Mouse (Mus musculus): ENCODE measurements around the gene Sox1.

The Sox1 gene

GRCm38 (mm10) chr8:12389801-12390639 lies 5.1 kb upstream of the Sox1 start:
- DNase-seq, result no peak

GRCm38 (mm10) chr8:12390640-12391365 lies 4.3 kb upstream of the Sox1 start:
- no peak for DNase-seq

DNA sequence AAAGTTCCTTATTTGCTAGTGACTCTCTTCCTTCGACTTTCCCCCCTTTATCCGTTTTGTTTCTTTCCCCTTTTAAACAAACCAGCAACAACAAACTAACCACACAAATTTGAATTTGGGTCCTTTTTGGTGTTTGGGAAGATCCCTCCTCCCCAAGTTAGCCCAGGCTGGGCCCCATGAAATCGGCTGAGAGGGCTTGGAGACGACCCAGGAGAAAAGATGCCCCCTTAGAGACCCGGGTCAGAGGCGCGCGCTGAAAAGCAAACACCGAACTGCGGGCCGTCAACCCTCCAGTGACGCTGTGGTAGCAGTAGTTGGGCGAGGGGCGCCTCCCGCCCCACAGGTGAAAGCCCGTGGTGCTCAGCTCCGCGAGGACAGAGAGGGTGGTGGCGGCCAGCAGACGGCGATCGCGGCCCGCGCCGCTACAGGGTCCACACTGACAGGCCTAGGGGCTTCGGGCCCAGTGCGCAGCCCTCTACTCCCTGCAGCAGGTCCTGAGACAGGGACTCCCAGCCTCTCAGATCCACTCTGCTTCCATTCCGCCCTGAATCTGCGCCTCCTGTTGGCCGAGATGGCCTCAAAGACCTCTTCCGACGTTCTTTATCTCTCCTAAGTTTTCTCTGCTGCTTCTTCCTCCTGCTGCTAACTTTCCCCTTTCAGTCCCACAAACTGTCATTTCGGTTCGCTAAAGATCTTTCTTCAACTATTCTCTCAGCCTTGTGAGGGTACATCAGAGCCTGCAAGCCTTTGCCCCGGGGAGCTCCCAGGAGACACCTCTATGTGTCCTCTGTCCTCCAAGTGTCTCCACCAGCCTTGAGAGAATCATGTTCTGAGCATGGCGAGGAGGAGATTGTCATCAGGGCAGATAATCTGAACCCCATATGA lies 3.5 kb upstream of the Sox1 start:
- no peak for DNase-seq

GRCm38 (mm10) chr8:12392801-12393200 lies 2.3 kb upstream of the Sox1 start:
- no peak for DNase-seq

DNA sequence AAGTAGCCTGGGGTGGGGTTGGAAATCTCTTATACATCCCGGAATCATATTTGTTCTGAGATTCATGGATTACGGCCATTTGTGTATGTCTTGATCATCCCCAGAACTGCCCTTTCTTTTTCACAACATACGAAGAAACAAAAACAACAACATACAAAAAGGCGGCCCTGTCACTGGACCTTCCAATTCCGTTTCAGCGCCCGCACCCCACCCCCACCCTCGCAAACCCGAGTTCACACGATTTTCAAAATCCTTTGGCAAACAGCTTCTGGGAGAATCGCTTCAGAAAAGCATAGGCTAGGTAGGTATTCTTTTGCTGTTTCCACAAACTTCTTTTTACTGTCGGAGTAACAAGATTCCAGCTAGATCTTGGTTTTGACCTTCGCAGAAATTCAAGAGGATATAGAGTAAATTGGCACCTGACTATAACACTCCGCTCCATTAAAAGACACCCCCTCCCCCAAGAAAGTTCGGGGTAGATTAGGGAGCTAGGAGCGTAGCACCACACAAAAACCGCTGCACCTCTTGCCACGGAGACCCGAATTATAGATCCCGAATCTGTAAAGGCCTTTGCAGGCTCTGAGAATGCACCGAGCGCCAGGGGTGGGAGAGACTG lies 602 bp upstream of the Sox1 start:
- DNase-seq, result no peak

- DNase-seq, result no peak
Observed at GRCm38 (mm10) chr8:12396501-12397345, 1.6 kb downstream of the Sox1 start.

GRCm38 (mm10) chr8:12397346-12397925 lies 2.3 kb downstream of the Sox1 start:
- DNase-seq, result no peak

DNA sequence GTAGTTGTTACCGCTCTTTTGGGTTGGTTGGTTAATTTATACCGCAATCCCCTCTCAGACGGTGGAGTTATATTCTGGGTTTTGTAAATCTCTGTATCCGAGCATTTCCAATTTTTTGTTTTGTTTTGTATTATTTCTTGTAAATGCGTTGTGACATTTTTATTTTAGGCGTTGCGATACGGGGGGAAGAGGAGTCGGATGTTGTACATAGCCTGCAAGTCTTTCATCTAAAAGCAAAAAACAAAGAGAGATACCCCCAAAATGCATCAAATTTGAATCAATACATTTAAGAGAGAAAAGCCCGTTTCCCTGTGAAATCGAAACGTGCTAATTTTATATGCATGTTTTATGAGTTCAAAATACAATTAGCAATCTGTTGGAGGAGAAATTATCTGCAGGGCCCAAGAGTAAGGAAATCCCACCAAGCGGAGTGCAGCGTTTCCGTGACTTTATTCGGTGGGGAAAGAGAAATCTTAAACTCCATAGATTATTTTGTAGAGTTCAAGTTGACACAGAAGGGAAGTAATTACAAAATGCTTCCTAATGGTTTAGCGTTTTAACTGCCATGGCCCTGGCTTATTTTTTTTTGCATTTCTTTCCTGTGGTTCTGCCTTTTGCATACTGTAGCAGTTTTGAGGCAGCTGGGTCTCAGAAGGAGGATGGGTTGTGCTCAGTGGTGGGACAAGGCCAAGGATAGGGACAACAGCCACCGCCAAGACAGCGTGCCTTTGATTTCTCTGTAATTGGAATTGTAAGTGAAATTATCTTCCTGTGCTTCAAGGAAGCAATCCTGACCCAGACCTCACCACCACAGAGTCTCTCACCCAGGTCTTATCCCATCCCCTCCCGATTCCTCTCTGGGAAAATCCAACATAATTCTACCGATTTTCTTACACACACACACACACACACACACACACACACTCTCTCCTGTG lies 3.2 kb downstream of the Sox1 start:
- no peak for DNase-seq

GRCm38 (mm10) chr8:12399421-12400205 lies 4.5 kb downstream of the Sox1 start:
- no peak for DNase-seq

GRCm38 (mm10) chr8:12400611-12401390 lies 5.7 kb downstream of the Sox1 start:
- DNase-seq, result peak; percentile 24

GRCm38 (mm10) chr8:12401391-12402270 lies 6.5 kb downstream of the Sox1 start:
- no peak for DNase-seq

- no peak for DNase-seq
Observed at GRCm38 (mm10) chr8:12402709-12403108, 7.6 kb downstream of the Sox1 start.

- no peak for DNase-seq
Observed at GRCm38 (mm10) chr8:12408020-12408419, 12.9 kb downstream of the Sox1 start.

GRCm38 (mm10) chr8:12409976-12410375 lies 14.9 kb downstream of the Sox1 start:
- DNase-seq, result no peak

DNA sequence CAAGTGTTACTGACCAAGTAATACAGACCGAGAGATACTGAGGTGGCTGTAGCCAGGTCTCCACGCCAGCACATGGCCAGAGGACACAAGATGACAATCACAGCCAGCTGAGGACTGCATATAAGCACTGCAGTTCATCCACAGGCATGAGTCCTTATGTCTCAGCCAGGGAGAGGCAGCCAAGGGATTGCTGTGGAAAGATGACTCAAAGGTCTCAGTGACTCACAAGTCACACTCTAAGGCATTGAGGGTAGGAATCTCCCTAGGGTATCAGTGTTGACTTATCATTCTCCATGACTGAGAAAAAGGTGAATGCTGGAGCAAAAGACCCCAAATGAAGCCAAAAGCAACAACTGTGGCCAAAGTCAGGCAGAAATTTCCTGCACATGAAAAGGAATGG lies 22.0 kb downstream of the Sox1 start:
- DNase-seq, result no peak

- DNase-seq, result no peak
Observed at GRCm38 (mm10) chr8:12420537-12420936, 25.4 kb downstream of the Sox1 start.

DNA sequence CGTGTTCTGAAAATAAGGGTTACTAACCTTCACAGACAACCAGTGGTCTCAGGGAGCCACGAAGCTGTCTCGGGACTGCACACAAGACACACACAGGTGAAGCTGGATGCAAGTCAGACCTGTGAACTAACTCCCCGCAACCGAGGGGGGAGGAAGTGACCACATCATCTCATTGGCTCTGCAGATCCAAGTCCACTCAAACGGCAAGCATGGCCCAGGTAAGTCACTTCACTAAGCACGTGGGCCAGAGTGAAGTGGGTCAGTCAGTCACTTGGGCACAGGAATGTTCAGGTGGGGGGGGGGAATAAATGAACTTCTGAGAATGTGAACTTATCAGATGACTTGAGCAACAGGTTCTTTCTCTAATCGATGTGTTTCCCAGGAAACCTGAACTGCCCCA lies 30.8 kb downstream of the Sox1 start:
- DNase-seq, result no peak

DNA sequence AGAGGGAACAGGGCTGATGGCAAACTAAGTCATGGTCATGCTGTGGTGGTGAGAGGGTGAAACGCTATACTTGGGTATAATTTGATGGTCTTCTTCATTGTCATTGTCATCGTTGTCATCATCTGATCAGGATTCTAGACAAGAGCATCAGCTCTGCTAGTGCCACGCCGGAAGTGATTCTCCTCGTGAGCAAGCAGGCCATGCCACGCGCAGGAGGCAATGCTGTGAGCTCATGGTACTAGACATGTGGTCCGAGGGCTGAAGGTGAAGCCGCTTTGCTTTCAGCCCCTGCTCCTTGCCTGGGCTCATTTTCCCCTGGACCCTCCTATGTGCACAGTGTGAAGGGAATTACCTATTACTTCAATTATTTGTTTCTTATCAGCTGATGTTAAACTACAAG lies 32.3 kb downstream of the Sox1 start:
- no peak for DNase-seq
